Mouse (Mus musculus): Measurements from ENCODE around the gene Gpr4.

- TF ChIP-seq CTCF (conservative IDR thresholded peaks at IDR 0.05; ENCODE audit: low read length), result peak; percentile 88
- no peak for TF ChIP-seq NANOG (IDR thresholded peaks at IDR 0.05; ENCODE audit: borderline replicate concordance, low read length)
Measured at GRCm38 (mm10) chr7:19178443-19179092, 33.8 kb upstream of the Gpr4 start.

All from E14TG2a.4 (cell line).